Mouse (Mus musculus): ENCODE measurements around the gene Olfr624. TPM values are rescaled to one million over a fixed set of nuclear protein-coding genes. Genes with fewer than 3 reads are reported as not detected.
"Not testable (repeated sequence)": the region's sequence is repeated elsewhere in the genome, so short reads cannot be mapped to it uniquely, and the experiment has no call there.

The Olfr624 gene
- total RNA-seq (2018; cell fraction: chromatin; rRNA removed), result 1 to 10 TPM in 8 of 26 experiments, under 1 TPM in 18; 0.30 to 1.3 (median 0.86) TPM
- total RNA-seq (2018; cell fraction: cytosol; rRNA removed), result under 1 TPM; 0.06 to 0.34 (median 0.20) TPM
- total RNA-seq (2018; cell fraction: nucleus; rRNA removed), result 1 to 10 TPM in 12 of 26 experiments, under 1 TPM in 14; 0.53 to 1.4 (median 0.98) TPM
- polyA plus RNA-seq (2018), result 0.09 to 0.15 TPM (median 0.09 TPM) in 3 replicates

DNA sequence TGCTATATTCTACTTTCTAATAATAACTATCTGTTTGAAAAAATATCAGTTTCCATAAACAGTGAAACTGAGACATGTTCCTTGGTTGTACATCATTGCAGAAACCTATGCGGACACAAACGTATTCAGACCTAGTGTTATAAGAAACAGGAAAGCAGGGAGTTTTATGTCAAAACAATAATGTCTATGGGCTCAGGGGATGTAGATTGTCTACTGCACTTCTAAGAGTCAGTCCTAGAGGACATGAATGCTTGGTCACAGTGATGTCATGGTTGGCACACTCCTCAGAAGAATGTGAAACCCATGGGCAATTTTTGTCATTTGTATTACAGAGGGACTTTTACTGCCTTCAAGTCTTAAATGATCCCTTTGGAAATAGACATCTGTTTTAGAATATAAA, at the start of gene Olfr624:
Olfr624 (minus strand) TSS at position 101 of the 400 bp plus-strand sequence.
- H3K4me3 ChIP-seq (ENCODE audit: inconsistent target), result no peak within 1 kb of the TSS
- no peak within 1 kb of the TSS for H3K27ac ChIP-seq
- 94% methylated on average over 2 of the region's 2 CpGs for WGBS (ENCODE audit: missing documents)
- H3K36me3 ChIP-seq (ENCODE audit: inconsistent target), result no peaks in the 10 kb centered on the region
- no peaks in the 10 kb centered on the region for H3K79me2 ChIP-seq (ENCODE audit: inconsistent target)

DNA sequence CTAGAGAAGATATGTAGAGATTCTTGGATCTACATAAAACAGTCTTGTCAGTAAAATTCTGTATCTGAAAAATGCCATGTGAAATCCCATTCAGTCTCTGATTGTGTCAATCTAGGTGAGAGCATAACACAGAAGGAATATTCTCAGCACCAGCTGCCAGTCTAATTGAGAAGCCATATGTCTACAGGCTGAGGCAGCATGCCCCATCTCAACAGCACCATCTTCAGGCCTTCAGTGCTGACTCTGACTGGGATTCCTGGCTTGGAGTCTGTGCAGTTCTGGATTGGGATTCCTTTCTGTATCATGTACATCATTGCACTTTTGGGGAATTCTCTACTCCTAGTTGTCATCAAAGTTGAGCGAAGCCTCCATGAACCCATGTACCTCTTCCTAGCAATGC, 45.4 kb upstream of the Olfr624 start:
- WGBS (ENCODE audit: missing documents), result 100% methylated on average over 1 of the region's 1 CpGs
- not testable (repeated sequence) for H3K4me3 ChIP-seq (ENCODE audit: inconsistent target); H3K79me2 ChIP-seq (ENCODE audit: inconsistent target); H3K27ac ChIP-seq; H3K36me3 ChIP-seq (ENCODE audit: inconsistent target)

DNA sequence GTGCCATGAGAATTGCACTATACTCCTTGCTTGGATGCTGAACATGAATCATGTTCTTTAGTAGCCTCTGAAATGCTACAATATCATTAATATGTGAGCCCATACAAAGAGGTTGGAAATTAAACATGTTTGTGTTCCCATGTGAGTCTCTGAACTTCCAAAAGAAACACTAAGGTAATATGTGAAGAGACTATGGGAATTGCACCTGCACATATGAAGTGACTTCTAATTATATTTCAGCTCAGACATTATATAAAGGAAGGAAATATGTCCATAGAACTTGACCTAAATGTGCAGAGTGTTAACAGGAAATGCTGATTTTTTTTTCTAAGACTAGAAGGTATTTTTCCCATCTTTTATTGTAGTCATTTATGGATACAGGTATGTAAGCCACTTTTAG, 43.4 kb upstream of the Olfr624 start, which contains the start of gene Olfr243:
Olfr243 (plus strand) TSS at position 301 of the 400 bp plus-strand sequence.
- H3K79me2 ChIP-seq (ENCODE audit: inconsistent target), result no peaks in the 10 kb centered on the region
- H3K36me3 ChIP-seq (ENCODE audit: inconsistent target), result no peaks in the 10 kb centered on the region
- H3K27ac ChIP-seq, result no peak within 1 kb of the TSS
- no peak within 1 kb of the TSS for H3K4me3 ChIP-seq (ENCODE audit: inconsistent target)

DNA sequence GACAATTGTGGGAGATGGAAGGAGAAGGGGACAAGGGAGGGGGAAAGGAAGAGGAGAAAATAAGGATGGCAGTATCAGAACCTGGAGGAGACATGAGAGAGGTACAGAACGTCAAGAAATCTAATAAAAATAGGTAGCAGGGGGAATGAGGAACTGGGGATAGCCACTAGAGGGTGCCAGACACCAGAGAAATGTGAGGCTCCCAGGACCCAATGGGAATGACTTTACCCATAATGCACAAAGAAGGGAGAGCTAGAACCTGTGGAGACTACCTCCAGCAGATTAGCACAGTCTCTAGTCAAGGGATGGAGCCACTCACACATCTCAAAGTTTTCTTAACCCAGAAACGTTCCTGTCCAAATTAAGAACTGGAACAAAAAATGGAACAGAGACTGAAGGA, 41.0 kb upstream of the Olfr624 start:
- WGBS (ENCODE audit: missing documents), result 50% methylated on average over 2 of the region's 2 CpGs
- no peak overlapping the region for H3K4me3 ChIP-seq (ENCODE audit: inconsistent target)
- H3K79me2 ChIP-seq (ENCODE audit: inconsistent target), result no peaks in the 10 kb centered on the region
- H3K27ac ChIP-seq, result no peak overlapping the region
- no peaks in the 10 kb centered on the region for H3K36me3 ChIP-seq (ENCODE audit: inconsistent target)

DNA sequence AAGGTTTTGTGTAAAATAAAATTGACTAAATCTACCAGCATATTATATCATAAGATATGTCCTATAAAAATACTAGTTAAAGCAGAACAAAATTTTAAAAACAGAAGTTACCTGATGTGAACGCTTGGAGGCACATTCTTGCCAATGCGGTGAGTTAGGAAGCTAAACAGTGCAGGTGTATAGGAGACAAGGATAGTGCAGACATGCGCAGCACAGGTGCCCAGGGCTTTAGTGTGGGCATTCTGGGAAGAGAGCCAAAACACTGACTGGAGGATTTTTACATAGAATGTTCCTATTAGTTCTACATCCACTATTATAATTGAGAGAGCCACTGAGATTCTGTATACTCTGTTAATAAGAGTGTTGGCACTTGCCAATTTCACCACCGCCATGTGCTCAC, 28.5 kb upstream of the Olfr624 start:
- no peaks in the 10 kb centered on the region for H3K36me3 ChIP-seq (ENCODE audit: inconsistent target)
- H3K79me2 ChIP-seq (ENCODE audit: inconsistent target), result no peaks in the 10 kb centered on the region
- WGBS (ENCODE audit: missing documents), result 93% methylated on average over 4 of the region's 4 CpGs
- no peak overlapping the region for H3K4me3 ChIP-seq (ENCODE audit: inconsistent target)
- no peak overlapping the region for H3K27ac ChIP-seq

DNA sequence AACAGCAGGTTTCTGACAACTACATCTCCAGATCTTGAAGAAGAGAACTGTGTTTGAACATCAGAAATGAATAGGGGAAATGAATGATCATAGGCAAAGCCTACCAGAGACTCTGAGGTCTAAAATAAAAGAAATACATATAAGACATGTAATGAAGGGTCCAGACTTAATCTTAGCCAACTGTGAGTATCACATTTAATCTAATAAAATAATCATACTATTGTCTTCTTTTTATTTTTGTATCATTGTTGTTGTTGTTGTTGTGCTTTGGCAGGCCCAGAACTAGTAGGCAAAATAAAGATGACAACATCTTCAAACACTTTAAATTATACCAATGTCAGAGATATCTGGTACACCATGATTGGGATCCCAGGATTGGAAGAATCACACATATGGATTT, 11.4 kb upstream of the Olfr624 start, which contains the start of gene Olfr625-ps1:
Olfr625-ps1 (plus strand) TSS at position 301 of the 400 bp plus-strand sequence.
- Histone ChIP-seq H3K36me3 (ENCODE audit: inconsistent target) (no peaks in the 10 kb centered on the region), H3K27ac (no peak within 1 kb of the TSS), H3K79me2 (ENCODE audit: inconsistent target) (no peaks in the 10 kb centered on the region), H3K4me3 (ENCODE audit: inconsistent target) (no peak within 1 kb of the TSS)

DNA sequence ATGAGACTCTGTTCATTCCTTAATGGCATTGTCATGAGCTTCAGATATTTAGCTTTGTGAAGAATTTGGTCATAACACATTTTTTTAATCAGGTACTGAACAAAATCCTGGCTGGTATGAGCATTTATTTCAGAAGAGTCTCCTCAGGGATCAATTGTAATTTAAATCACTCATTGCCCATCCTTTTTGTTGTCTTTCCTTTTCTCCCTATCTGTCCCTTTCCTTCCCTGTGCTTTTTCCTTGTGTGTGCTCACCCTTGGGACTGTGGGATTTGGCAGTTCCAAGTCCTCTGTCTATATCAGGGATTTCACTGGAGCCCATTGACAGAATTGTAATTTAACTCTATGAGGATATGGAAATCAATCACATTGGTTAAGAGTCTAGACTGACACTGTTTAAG, 7.4 kb downstream of the Olfr624 start, which contains the start of gene Olfr623:
Olfr623 (minus strand) TSS at position 101 of the 400 bp plus-strand sequence.
- no peaks in the 10 kb centered on the region for H3K79me2 ChIP-seq (ENCODE audit: inconsistent target)
- no peak within 1 kb of the TSS for H3K27ac ChIP-seq
- no peaks in the 10 kb centered on the region for H3K36me3 ChIP-seq (ENCODE audit: inconsistent target)

DNA sequence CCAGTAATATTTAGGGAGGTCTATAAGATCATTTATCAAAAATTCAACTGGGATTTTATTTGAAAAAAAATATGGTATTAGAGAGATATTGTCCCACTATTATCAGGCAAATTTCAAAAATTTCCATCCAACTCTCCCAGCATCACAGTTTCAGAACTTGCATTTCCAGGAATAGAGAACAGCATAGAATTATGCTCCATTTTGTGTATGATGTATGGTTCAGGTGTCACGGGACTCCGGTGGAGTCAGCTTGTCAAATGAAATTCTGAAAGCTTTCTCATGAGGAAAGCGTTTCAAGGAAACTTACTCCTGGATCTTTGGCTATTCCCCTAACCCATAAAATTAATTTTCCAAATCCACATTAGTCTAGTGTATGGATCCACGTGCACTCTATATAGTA, 26.9 kb downstream of the Olfr624 start:
- Histone ChIP-seq H3K4me3 (ENCODE audit: inconsistent target) (no peak overlapping the region), H3K79me2 (ENCODE audit: inconsistent target) (no peaks in the 10 kb centered on the region), H3K27ac (no peak overlapping the region), H3K36me3 (ENCODE audit: inconsistent target) (no peaks in the 10 kb centered on the region)
- WGBS (ENCODE audit: missing documents), result 80% methylated on average over 3 of the region's 4 CpGs

More for the DNA sequence above, 7.4 kb downstream of the Olfr624 start, which contains the start of gene Olfr623:
- H3K4me3 ChIP-seq (ENCODE audit: inconsistent target), result no peak within 1 kb of the TSS

DNA sequence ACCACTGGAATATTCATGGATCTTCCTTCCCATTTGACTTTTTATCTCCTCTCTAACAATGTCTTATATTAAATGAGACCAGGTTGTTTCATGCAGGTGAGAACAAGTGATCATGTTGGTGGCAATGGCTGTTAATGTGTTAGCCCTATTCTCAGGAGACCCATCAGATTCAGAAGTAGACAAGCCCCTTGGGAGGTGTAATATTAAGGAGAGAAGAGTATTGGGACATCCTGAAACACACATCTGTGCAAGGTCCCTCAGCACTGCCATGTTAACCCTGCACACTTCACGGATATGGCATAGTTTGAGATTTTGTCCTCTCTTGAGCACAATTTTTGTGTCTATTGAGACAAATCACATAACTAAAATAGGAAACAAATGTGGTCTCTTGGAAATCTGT, 28.4 kb downstream of the Olfr624 start, which contains the start of gene Olfr622:
Olfr622 (minus strand) TSS at position 101 of the 400 bp plus-strand sequence.
- no peaks in the 10 kb centered on the region for H3K36me3 ChIP-seq (ENCODE audit: inconsistent target)
- WGBS (ENCODE audit: missing documents), result 89% methylated on average over 1 of the region's 1 CpGs
- no peak within 1 kb of the TSS for H3K4me3 ChIP-seq (ENCODE audit: inconsistent target)
- H3K79me2 ChIP-seq (ENCODE audit: inconsistent target), result no peaks in the 10 kb centered on the region
- no peak within 1 kb of the TSS for H3K27ac ChIP-seq

DNA sequence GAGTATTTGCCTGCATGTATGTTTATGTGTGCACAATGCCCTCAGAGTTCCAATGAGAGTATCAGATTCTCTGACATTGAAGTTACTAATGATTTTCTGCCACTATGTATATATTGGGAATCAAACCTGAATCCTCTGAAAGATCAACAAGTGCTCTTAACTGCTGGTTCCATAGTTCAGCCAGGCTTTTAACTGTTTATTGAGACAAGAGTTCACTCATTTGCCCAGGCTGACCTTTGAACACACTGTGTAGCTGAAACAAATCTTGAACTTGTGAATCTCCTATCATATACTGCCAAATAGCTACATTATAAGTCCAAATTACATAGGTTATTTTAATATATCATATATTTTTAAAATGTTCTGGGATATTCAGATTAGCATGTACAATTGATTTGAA, 34.2 kb downstream of the Olfr624 start:
- Histone ChIP-seq H3K27ac (no peak overlapping the region), H3K79me2 (ENCODE audit: inconsistent target) (no peaks in the 10 kb centered on the region), H3K4me3 (ENCODE audit: inconsistent target) (no peak overlapping the region), H3K36me3 (ENCODE audit: inconsistent target) (no peaks in the 10 kb centered on the region)

Other genes starting within 250 kb of the Olfr624 start
- gene Olfr605, start 225.8 kb downstream of the Olfr624 start, polyA plus RNA-seq (2018), result not detected in 3 replicates
- not detected in 3 replicates for gene Olfr606, start 222.1 kb downstream of the Olfr624 start, polyA plus RNA-seq (2018)
- not detected in 3 replicates for gene Olfr607, start 207.0 kb downstream of the Olfr624 start, polyA plus RNA-seq (2018)
- not detected in 3 replicates for gene Olfr608, start 201.3 kb downstream of the Olfr624 start, polyA plus RNA-seq (2018)
- gene Olfr609, start 173.1 kb downstream of the Olfr624 start, polyA plus RNA-seq (2018), result not detected in 3 replicates
- not detected in 3 replicates for gene Olfr610, start 159.1 kb downstream of the Olfr624 start, polyA plus RNA-seq (2018)
- not detected in 3 replicates for gene Olfr611, start 150.3 kb downstream of the Olfr624 start, polyA plus RNA-seq (2018)
- not detected in 3 replicates for gene Olfr612, start 128.5 kb downstream of the Olfr624 start, polyA plus RNA-seq (2018)
- gene Olfr613, start 123.1 kb downstream of the Olfr624 start, polyA plus RNA-seq (2018), result not detected in 3 replicates
- gene Olfr615, start 115.1 kb downstream of the Olfr624 start, polyA plus RNA-seq (2018), result not detected in 3 replicates
- not detected in 3 replicates for gene Olfr616, start 102.0 kb downstream of the Olfr624 start, polyA plus RNA-seq (2018)
- gene Olfr617, start 98.1 kb downstream of the Olfr624 start, polyA plus RNA-seq (2018), result not detected in 3 replicates
- not detected in 3 replicates for gene Olfr618, start 81.1 kb downstream of the Olfr624 start, polyA plus RNA-seq (2018)
- gene Olfr619, start 70.6 kb downstream of the Olfr624 start, polyA plus RNA-seq (2018), result not detected in 3 replicates
- gene Olfr620, start 58.7 kb downstream of the Olfr624 start, polyA plus RNA-seq (2018), result not detected in 3 replicates
- not detected in 3 replicates for gene Olfr622, start 28.5 kb downstream of the Olfr624 start, polyA plus RNA-seq (2018)
- not detected in 3 replicates for gene Olfr623, start 7.5 kb downstream of the Olfr624 start, polyA plus RNA-seq (2018)
- gene Olfr625-ps1, start 11.5 kb upstream of the Olfr624 start, polyA plus RNA-seq (2018), result not detected in 3 replicates
- gene Olfr243, start 43.5 kb upstream of the Olfr624 start, polyA plus RNA-seq (2018), result not detected in 3 replicates
- gene Olfr628, start 59.2 kb upstream of the Olfr624 start, polyA plus RNA-seq (2018), result not detected in 3 replicates
- not detected in 3 replicates for gene Olfr629, start 73.8 kb upstream of the Olfr624 start, polyA plus RNA-seq (2018)
- gene Olfr630, start 86.1 kb upstream of the Olfr624 start, polyA plus RNA-seq (2018), result not detected in 3 replicates
- not detected in 3 replicates for gene Olfr69, start 100.4 kb upstream of the Olfr624 start, polyA plus RNA-seq (2018)
- not detected in 3 replicates for gene Olfr68, start 108.5 kb upstream of the Olfr624 start, polyA plus RNA-seq (2018)
- gene Olfr67, start 120.6 kb upstream of the Olfr624 start, polyA plus RNA-seq (2018), result not detected in 3 replicates
- not detected in 3 replicates for gene Hbb-bt, start 142.8 kb upstream of the Olfr624 start, polyA plus RNA-seq (2018)
- not detected in 3 replicates for gene Hbb-bs, start 156.9 kb upstream of the Olfr624 start, polyA plus RNA-seq (2018)
- not detected in 3 replicates for gene Hbb-bh2, start 169.3 kb upstream of the Olfr624 start, polyA plus RNA-seq (2018)
- not detected in 3 replicates for gene Hbb-bh1, start 172.0 kb upstream of the Olfr624 start, polyA plus RNA-seq (2018)
- not detected in 3 replicates for gene Hbb-y, start 182.0 kb upstream of the Olfr624 start, polyA plus RNA-seq (2018)
- gene Olfr66, start 215.1 kb upstream of the Olfr624 start, polyA plus RNA-seq (2018), result not detected in 3 replicates
- not detected in 3 replicates for gene Olfr64, start 223.3 kb upstream of the Olfr624 start, polyA plus RNA-seq (2018)
- not detected in 3 replicates for gene Olfr65, start 232.3 kb upstream of the Olfr624 start, polyA plus RNA-seq (2018)